Mouse (Mus musculus) heart, adult 2 months (tissue): ENCODE measurements at regions not wholly inside any gene's neighbourhood (a gene's known extent, or its start where the extent isn't known, plus 50 kb on each side); places are given as distances from the start of the nearest gene placed in this dataset.

Source experiments
- DNase-seq, 2 experiments: peaks; one replicate each; pipeline ENCODE4 v3.0.0; 2021
- H3K27ac ChIP-seq: fragments of 200-600 bp; 2 replicates; pipeline ENCODE4 v1.8.1; 2022
- H3K27me3 ChIP-seq: fragments of 200-500 bp; 2 replicates; pipeline ENCODE4 v1.6.1; 2012; ENCODE audit warnings: mild to moderate bottlenecking, low read length, inconsistent platforms, mixed read lengths; ENCODE audit not compliant: control insufficient read depth, insufficient read depth
- H3K36me3 ChIP-seq: fragments of 200-500 bp; 2 replicates; pipeline ENCODE4 v1.6.1; 2012; ENCODE audit warnings: low read length, inconsistent platforms; ENCODE audit not compliant: control insufficient read depth, insufficient read depth
- H3K4me1 ChIP-seq: fragments of 200-500 bp; 2 replicates; pipeline ENCODE4 v1.6.1; 2011; ENCODE audit warnings: low read length; ENCODE audit not compliant: control insufficient read depth, insufficient read depth
- H3K4me3 ChIP-seq: fragments of 200-600 bp; 2 replicates; pipeline ENCODE4 v1.8.1; 2022
- H3K79me2 ChIP-seq: fragments of 200-500 bp; replicated peaks from 2 replicates; pipeline ENCODE4 v1.6.1; 2012; ENCODE audit warnings: mild to moderate bottlenecking, inconsistent platforms, low read length, moderate library complexity, mixed read lengths; ENCODE audit not compliant: control insufficient read depth, insufficient read depth
- H3K9ac ChIP-seq: fragments of 200-500 bp; 2 replicates; pipeline ENCODE4 v1.6.1; 2012; ENCODE audit warnings: low read depth, mild to moderate bottlenecking, control low read depth, inconsistent platforms, low read length, mixed read lengths
- CTCF ChIP-seq: fragments of 200-600 bp; IDR thresholded peaks from 2 replicates; pipeline ENCODE4 v1.8.1; 2022; ENCODE audit warnings: antibody characterized with exemption, mild to moderate bottlenecking, moderate library complexity
- EP300 ChIP-seq: fragments of 200-500 bp; IDR thresholded peaks from 2 replicates; pipeline ENCODE4 v1.6.1; 2011; ENCODE audit warnings: low read depth, low read length, control low read depth; ENCODE audit not compliant: insufficient read depth
- POLR2A ChIP-seq: fragments of 200-500 bp; IDR thresholded peaks from 2 replicates; pipeline ENCODE4 v1.6.1; 2011; ENCODE audit warnings: mild to moderate bottlenecking, low read depth, low read length, control low read depth; ENCODE audit not compliant: insufficient read depth
- WGBS: fragments of 180-500 bp; shearing (Covaris S2); methylation state at CpG from one replicate; pipeline ENCODE4 v1.1.7; 2018; 5-methylcytosine and 5-hydroxymethylcytosine counted together
- intact Hi-C: fragments of 180-260 bp; cut with DNase I; formaldehyde crosslinking; loops from one replicate; pipeline ENCODE4 v1.15.1; 2025

DNA sequence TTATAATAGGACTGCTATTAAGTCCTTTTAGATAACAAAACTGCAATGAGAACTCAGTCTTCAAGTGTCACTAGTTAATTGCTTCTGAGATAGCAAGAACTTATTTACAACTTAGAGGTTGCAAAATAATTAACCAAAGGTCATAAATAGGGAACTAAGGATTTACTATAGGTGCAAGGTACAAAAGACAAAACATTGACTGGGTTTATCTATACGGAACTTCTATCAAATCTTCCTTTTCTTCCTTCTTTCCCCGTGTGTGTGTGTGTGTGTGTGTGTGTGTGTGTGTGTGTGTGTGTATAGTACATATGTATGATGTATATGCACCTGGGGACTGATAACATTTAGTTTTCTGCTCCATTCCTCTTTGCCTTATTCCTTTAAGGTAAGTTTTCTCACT, 305.5 kb downstream of the Pth2r start:
- H3K79me2 ChIP-seq: no peaks in the 10 kb centered on the region
- intact Hi-C loops: no loop called here
- no peaks in the 10 kb centered on the region for H3K36me3 ChIP-seq
- TF ChIP-seq POLR2A (no peak), EP300 (no peak), CTCF (no peak)
- H3K4me3 ChIP-seq: no peak overlapping the region
- DNase-seq: no peak
- H3K4me1 ChIP-seq: no peaks in the 10 kb centered on the region
- H3K27ac ChIP-seq: no peak overlapping the region
- H3K27me3 ChIP-seq: no peaks in the 10 kb centered on the region
- 61% methylated on average over 2 of the region's 2 CpGs for WGBS
- no peak overlapping the region for H3K9ac ChIP-seq

DNA sequence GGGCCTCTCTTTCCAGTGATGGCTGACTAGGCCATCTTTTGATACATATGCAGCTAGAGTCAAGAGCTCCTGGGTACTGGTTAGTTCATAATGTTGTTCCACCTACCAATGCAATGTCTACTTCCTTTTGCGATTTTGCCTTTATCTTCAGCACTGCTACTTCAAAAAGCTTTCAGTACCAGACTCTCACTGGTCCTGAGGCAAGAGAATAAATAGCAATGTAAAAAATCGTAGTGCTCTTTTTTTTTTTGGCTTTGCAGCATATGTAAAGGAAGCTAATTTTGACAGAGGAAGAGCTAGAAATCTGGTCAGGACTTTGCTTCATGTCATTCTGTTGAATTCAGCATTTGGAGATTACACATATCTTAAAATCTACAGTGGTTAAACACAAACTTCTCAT, 291.0 kb upstream of the Crygf start:
- no peak overlapping the region for H3K9ac ChIP-seq
- 60% methylated on average over 2 of the region's 2 CpGs for WGBS
- H3K36me3 ChIP-seq: no peaks in the 10 kb centered on the region
- no peak overlapping the region for H3K4me3 ChIP-seq
- no peak overlapping the region for H3K27ac ChIP-seq
- no peaks in the 10 kb centered on the region for H3K27me3 ChIP-seq
- TF ChIP-seq POLR2A: no peak
- TF ChIP-seq EP300: no peak
- TF ChIP-seq CTCF: no peak
- intact Hi-C loops: no loop called here
- no peaks in the 10 kb centered on the region for H3K4me1 ChIP-seq
- no peak for DNase-seq
- no peaks in the 10 kb centered on the region for H3K79me2 ChIP-seq

DNA sequence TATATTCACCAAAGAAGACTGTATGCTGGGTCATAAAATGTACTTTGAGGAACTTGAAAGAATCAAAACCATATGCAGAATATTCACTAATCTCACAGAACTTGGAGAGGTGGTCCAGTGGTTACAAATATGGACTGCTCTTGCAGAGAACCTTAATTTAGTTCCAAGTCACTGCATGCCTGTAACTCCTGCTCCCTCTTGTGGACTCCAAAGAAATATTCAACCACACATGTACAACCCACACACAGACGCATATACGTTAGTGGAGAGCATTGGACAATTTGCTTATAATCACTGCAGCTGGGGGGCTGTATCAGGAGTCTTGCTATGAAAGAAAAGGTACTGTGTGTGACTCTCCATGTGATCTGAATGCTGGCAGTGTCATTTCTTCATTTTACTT, 271.9 kb upstream of the Crygf start:
- no peak overlapping the region for H3K27ac ChIP-seq
- WGBS: 79% methylated on average over 2 of the region's 2 CpGs
- no peak overlapping the region for H3K4me3 ChIP-seq
- intact Hi-C loops: no loop called here
- H3K9ac ChIP-seq: no peak overlapping the region
- DNase-seq: no peak
- H3K36me3 ChIP-seq: no peaks in the 10 kb centered on the region
- TF ChIP-seq POLR2A (no peak), EP300 (no peak), CTCF (no peak)
- no peaks in the 10 kb centered on the region for H3K79me2 ChIP-seq
- no peaks in the 10 kb centered on the region for H3K4me1 ChIP-seq
- H3K27me3 ChIP-seq: no peaks in the 10 kb centered on the region

DNA sequence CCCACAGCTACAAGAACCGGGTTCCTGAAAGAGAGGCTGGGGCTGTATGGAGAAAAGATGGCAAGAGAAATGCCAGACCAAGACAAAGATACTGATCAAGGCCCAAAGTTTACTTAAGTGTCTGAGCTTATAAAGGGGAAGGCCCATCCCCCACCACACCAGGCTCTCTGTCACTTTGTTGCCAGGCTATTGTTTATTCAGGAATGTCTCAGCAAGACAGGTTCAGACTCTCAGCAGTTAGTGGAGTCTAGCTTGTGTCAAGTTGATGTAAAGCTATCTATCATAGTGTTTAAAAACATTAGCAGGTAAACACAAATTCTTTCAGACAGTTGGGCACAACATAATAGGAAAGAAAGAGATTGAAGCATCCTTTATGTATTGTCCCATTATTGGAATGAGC, 244.4 kb upstream of the Crygf start:
- WGBS: 39% methylated on average over 1 of the region's 1 CpGs
- Histone ChIP-seq H3K27me3 (no peaks in the 10 kb centered on the region), H3K79me2 (no peaks in the 10 kb centered on the region), H3K9ac (no peak overlapping the region), H3K4me1 (no peaks in the 10 kb centered on the region), H3K36me3 (no peaks in the 10 kb centered on the region), H3K4me3 (no peak overlapping the region), H3K27ac (no peak overlapping the region)
- DNase-seq: no peak
- intact Hi-C loops: no loop called here
- TF ChIP-seq POLR2A (no peak), EP300 (no peak), CTCF (no peak)

DNA sequence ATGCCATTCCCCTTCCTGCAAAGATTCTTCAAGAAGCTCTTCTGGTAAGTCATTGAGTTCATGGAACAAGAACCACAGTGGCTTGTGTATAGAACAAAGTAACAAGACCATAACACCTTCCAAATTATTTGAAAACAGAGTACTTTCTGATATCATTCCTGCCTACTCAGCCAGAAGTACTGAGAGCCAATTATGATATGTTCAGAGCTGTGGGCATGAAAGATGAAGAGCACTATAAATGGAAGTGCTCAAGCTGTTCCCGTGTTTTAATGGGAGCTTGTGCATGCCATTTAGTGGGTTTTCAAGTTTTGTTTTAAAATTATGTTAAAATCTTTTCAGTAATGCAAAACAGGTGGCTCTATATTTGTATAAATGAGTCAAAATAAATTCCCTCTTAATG, 239.0 kb upstream of the Crygf start:
- no peak for DNase-seq
- Histone ChIP-seq H3K9ac (no peak overlapping the region), H3K27ac (no peak overlapping the region), H3K79me2 (no peaks in the 10 kb centered on the region), H3K27me3 (no peaks in the 10 kb centered on the region), H3K4me3 (no peak overlapping the region), H3K4me1 (no peaks in the 10 kb centered on the region), H3K36me3 (no peaks in the 10 kb centered on the region)
- intact Hi-C loops: no loop called here
- TF ChIP-seq POLR2A (no peak), CTCF (no peak), EP300 (no peak)
- 81% methylated on average over 1 of the region's 1 CpGs for WGBS

DNA sequence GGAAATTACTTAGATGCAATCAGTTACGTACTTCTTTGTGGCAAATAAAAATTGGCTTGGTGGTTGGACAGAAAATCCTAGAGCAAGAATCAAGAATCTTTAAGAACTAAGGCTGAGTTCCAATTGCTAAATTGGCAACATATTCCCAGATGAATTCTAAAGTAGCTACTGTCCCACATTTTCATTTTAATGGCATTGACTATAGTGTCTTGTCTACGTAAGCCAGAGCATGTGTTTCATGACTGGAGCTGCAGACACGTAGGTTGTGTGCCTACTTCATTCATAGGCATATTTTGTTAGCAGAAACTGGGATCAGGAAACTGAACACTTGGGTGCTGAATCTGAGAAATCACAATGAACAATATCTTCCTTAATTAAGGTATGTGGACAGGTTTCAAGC, 196.1 kb upstream of the Crygf start:
- Histone ChIP-seq H3K4me3 (no peak overlapping the region), H3K27ac (no peak overlapping the region), H3K27me3 (no peaks in the 10 kb centered on the region), H3K4me1 (no peaks in the 10 kb centered on the region), H3K9ac (no peak overlapping the region), H3K79me2 (no peaks in the 10 kb centered on the region), H3K36me3 (no peaks in the 10 kb centered on the region)
- 55% methylated on average over 3 of the region's 3 CpGs for WGBS
- intact Hi-C loops: no loop called here
- DNase-seq: no peak
- no peak for TF ChIP-seq EP300
- TF ChIP-seq POLR2A: no peak
- no peak for TF ChIP-seq CTCF
